Mouse (Mus musculus) heart, embryonic 15.5 days (tissue): ENCODE data around the gene Dok5. TPM values are rescaled to one million over a fixed set of nuclear protein-coding genes. Genes with fewer than 3 reads are reported as not detected.

Experiments used
- ATAC-seq: fragments of 200-750 bp; cut with Nextera tagmentation; replicated peaks from 2 replicates; pipeline ENCODE4 v1.8.0; 2017; ENCODE audit warnings: low read depth, moderate TSS enrichment; ENCODE audit not compliant: insufficient number of reproducible peaks, insufficient read depth, low FRiP score
- H3K27ac ChIP-seq: fragments of 300-500 bp; sonication (generic); 2 replicates; pipeline ENCODE4 v1.5.1; 2015; ENCODE audit warnings: mild to moderate bottlenecking, inconsistent platforms
- H3K27me3 ChIP-seq: fragments of 300-500 bp; sonication (generic); 2 replicates; pipeline ENCODE4 v1.6.1; 2015; ENCODE audit warnings: inconsistent platforms
- H3K36me3 ChIP-seq: fragments of 300-500 bp; sonication (generic); 2 replicates; pipeline ENCODE4 v1.6.1; 2015; ENCODE audit warnings: mild to moderate bottlenecking, inconsistent platforms
- H3K4me1 ChIP-seq: fragments of 300-500 bp; sonication (generic); replicated peaks from 2 replicates; pipeline ENCODE4 v1.6.1; 2015; ENCODE audit warnings: inconsistent platforms
- H3K4me2 ChIP-seq: fragments of 300-500 bp; sonication (generic); 2 replicates; pipeline ENCODE4 v1.6.1; 2015; ENCODE audit warnings: inconsistent platforms, mild to moderate bottlenecking, moderate library complexity
- H3K4me3 ChIP-seq: fragments of 300-500 bp; sonication (generic); 2 replicates; pipeline ENCODE4 v1.5.1; 2015; ENCODE audit warnings: mild to moderate bottlenecking, inconsistent platforms
- H3K9ac ChIP-seq: fragments of 300-500 bp; sonication (generic); 2 replicates; pipeline ENCODE4 v1.6.1; 2015; ENCODE audit warnings: mild to moderate bottlenecking, inconsistent platforms
- H3K9me3 ChIP-seq: fragments of 300-500 bp; sonication (generic); replicated peaks from 2 replicates; pipeline ENCODE4 v1.6.1; 2016; ENCODE audit warnings: inconsistent platforms
- WGBS: fragments of 180-500 bp; shearing (Covaris S2); methylation state at CpG from one replicate; pipeline ENCODE4 v1.1.7; 2015; ENCODE audit warnings: mixed read lengths; 5-methylcytosine and 5-hydroxymethylcytosine counted together
- polyA plus RNA-seq: library from polyadenylated mRNA; unstranded; fragments of >200 nt; fragmentation: Nextera tagmentation; extraction: Ambion mirVana; gene quantifications from 2 replicates; pipeline ENCODE4 v1.2.1, GENCODE M21; 2015

The Dok5 gene
- polyA plus RNA-seq, 1 experiment from 2014 or later, result 5.6 TPM

DNA sequence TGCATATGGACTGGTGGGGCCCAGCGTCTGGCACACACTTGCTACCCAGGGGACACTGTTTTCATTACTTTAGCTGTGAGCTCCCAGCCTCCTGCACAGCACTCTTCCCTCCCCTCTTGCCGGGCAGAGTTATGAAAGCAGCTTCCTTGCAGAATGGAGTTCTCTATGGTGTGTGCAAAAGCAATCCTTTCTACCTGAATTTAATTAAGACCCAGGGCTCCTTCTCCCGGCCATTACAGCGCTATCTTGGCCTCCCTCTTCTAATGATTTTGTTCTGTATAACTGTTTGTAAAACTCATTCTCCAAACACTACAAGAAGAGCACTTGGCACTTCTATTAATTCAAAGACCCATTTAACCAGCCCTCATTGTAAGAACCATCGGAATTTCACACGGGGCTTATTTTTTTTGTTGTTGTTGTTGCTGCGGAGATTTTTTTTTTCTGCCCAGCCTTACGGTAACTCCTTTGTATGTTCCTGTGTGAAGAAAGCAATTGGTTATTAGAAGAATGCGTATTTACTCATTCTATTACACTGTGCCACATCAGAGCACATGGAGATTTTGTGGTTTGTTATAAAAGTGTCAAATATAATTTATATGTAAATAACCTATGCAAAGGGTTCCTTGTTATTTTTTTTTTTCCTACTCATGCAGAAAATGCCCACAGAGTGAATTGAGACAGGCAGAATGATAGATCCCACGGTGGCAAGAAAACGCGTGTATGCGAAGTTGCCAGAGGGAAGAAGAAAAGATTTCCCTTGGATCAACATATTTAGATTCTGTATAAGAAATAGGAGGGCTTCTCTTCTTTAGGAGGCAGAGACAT, 170.8 kb downstream of the Dok5 start:
- Histone ChIP-seq H3K36me3 (no peaks in the 10 kb centered on the region), H3K9me3 (no peaks in the 10 kb centered on the region), H3K27ac (no peak overlapping the region), H3K4me2 (no peak overlapping the region), H3K27me3 (no peaks in the 10 kb centered on the region), H3K9ac (no peak overlapping the region), H3K4me1 (no peaks in the 10 kb centered on the region), H3K4me3 (no peak overlapping the region)
- WGBS, result 75% methylated on average over 13 of the region's 13 CpGs
- ATAC-seq, result no peak

DNA sequence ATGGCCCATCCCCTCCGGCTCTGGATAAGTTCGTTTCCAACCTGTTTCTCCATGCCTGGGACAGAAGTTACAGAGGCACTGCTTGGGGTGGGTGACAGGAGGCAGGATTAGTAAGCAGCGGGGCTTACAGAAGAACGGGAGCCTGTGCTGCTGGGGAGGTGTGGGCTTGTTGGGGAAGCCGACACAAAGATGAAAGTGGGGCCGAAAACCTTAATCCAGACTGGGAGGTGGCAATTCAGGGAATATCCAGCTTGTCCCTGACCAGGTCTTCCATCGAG, 171.4 kb downstream of the Dok5 start:
- Histone ChIP-seq H3K4me2 (no peak overlapping the region), H3K4me3 (no peak overlapping the region), H3K9me3 (no peaks in the 10 kb centered on the region), H3K27me3 (no peaks in the 10 kb centered on the region), H3K36me3 (no peaks in the 10 kb centered on the region), H3K4me1 (no peaks in the 10 kb centered on the region), H3K9ac (no peak overlapping the region), H3K27ac (no peak overlapping the region)
- ATAC-seq, result no peak
- WGBS, result 82% methylated on average over 7 of the region's 7 CpGs

DNA sequence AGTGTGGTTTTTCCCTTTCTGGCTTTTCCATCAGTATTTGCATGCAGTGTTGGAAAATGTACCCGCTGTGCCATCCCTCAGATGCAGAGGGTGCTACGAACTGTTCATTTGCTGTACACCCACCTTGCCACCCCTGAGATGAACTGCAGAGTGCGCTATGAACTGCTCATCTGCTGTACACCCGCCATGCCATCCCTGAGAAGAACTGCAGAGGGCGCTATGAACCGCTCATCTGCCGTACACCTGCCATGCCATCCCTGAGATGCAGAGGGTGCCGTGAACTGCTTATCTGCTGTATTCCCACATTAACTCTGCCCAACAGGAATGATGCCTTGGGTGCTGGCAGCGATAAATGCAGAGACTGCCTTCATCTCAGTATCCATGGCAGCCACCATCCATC, 171.8 kb downstream of the Dok5 start:
- H3K9me3 ChIP-seq, result no peaks in the 10 kb centered on the region
- ATAC-seq, result no peak
- 90% methylated on average over 9 of the region's 9 CpGs for WGBS
- H3K4me1 ChIP-seq, result no peaks in the 10 kb centered on the region
- H3K4me3 ChIP-seq, result no peak overlapping the region
- no peaks in the 10 kb centered on the region for H3K36me3 ChIP-seq
- H3K4me2 ChIP-seq, result no peak overlapping the region
- H3K27ac ChIP-seq, result no peak overlapping the region
- no peak overlapping the region for H3K9ac ChIP-seq
- no peaks in the 10 kb centered on the region for H3K27me3 ChIP-seq

DNA sequence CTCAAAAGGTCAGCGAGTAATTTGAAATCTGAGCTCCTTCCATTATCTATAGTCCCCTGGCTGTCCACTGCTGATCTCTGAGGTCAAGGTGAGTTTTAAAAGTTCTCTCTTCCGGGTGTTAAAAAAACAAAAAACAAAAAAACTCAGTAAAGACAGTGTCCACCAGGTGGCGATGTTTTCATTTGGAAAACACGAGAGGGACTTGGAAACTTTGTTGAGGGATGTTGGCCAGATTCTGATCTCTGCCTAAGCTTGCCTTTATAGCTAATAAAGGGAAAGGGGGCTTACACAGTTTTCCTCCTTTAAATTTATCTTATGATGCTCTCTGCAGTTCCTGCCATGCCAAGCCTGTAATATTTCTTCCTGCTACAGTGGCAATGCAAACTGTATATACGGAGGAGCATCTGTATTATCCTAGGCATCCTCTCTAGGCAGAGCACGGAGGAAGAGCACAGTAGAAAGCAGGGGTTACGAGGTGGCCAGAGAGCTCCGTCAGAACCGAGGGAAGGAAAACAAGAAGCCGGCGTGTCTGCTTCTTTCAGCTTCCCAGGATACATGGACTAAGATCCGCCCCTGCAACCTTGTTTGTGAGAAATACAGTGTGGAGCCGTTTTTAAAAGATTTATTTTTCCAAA, 181.1 kb downstream of the Dok5 start:
- Histone ChIP-seq H3K27ac (no peak overlapping the region), H3K36me3 (no peaks in the 10 kb centered on the region), H3K4me3 (no peak overlapping the region), H3K9me3 (no peaks in the 10 kb centered on the region), H3K4me2 (no peak overlapping the region), H3K9ac (no peak overlapping the region), H3K27me3 (peaks cover 3% of the 10 kb centered on the region; the same call in 1 of the 2 replicates), H3K4me1 (0 out of 2 replicates have a peak, but pooled peaks cover 4% of the 10 kb centered on the region)
- WGBS, result 38% methylated on average over 13 of the region's 13 CpGs
- no peak for ATAC-seq

DNA sequence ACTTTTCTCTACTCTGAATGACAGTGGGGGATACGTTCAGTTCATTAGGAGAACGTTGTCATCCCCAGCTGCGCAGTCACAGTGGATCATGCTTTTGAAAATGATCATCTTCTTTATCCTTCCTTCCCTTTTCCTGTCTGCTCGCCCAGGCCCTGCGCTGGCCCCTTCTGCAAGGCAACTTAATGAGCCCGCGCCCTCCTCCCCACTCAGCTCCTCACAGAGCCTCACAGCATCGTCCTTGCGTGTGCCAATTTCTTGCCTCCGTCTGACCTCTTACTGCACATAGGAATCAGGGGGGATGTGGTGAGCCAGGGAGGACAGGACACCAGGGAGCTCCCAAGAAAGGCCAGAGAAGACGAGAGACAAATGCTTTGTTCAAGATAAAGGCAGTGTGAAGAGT, 182.3 kb downstream of the Dok5 start:
- H3K27ac ChIP-seq, result no peak overlapping the region
- no peaks in the 10 kb centered on the region for H3K9me3 ChIP-seq
- H3K4me2 ChIP-seq, result no peak overlapping the region
- peaks cover 3% of the 10 kb centered on the region; the same call in 1 of the 2 replicates for H3K27me3 ChIP-seq
- H3K4me1 ChIP-seq, result 0 out of 2 replicates have a peak, but pooled peaks cover 4% of the 10 kb centered on the region
- 73% methylated on average over 11 of the region's 11 CpGs for WGBS
- no peak overlapping the region for H3K9ac ChIP-seq
- H3K4me3 ChIP-seq, result no peak overlapping the region
- ATAC-seq, result no peak
- H3K36me3 ChIP-seq, result no peaks in the 10 kb centered on the region

- H3K4me2 ChIP-seq, result no peak overlapping the region
- H3K9me3 ChIP-seq, result no peaks in the 10 kb centered on the region
- WGBS, result 82% methylated on average over 8 of the region's 8 CpGs
- no peak for ATAC-seq
- H3K36me3 ChIP-seq, result no peaks in the 10 kb centered on the region
- H3K27me3 ChIP-seq, result peaks cover 3% of the 10 kb centered on the region; the same call in 1 of the 2 replicates
- no peak overlapping the region for H3K4me3 ChIP-seq
- H3K4me1 ChIP-seq, result 0 out of 2 replicates have a peak, but pooled peaks cover 4% of the 10 kb centered on the region
- H3K27ac ChIP-seq, result no peak overlapping the region
- H3K9ac ChIP-seq, result no peak overlapping the region
Observed at GRCm38 (mm10) chr2:170915646-170916045, 184.0 kb downstream of the Dok5 start.

GRCm38 (mm10) chr2:170922260-170922659, 190.7 kb downstream of the Dok5 start:
- no peaks in the 10 kb centered on the region for H3K36me3 ChIP-seq
- H3K27ac ChIP-seq, result no peak overlapping the region
- no peak overlapping the region for H3K4me2 ChIP-seq
- ATAC-seq, result no peak
- H3K4me3 ChIP-seq, result no peak overlapping the region
- H3K4me1 ChIP-seq, result no peaks in the 10 kb centered on the region
- WGBS, result 35% methylated on average over 3 of the region's 3 CpGs
- no peaks in the 10 kb centered on the region for H3K9me3 ChIP-seq
- no peaks in the 10 kb centered on the region; the same call in 1 of the 2 replicates for H3K27me3 ChIP-seq
- H3K9ac ChIP-seq, result no peak overlapping the region

GRCm38 (mm10) chr2:170924131-170924530, 192.5 kb downstream of the Dok5 start:
- H3K27me3 ChIP-seq, result no peaks in the 10 kb centered on the region; the same call in 1 of the 2 replicates
- ATAC-seq, result no peak
- H3K9me3 ChIP-seq, result no peaks in the 10 kb centered on the region
- no peak overlapping the region for H3K9ac ChIP-seq
- no peaks in the 10 kb centered on the region for H3K4me1 ChIP-seq
- 88% methylated on average over 4 of the region's 4 CpGs for WGBS
- H3K27ac ChIP-seq, result no peak overlapping the region
- H3K4me3 ChIP-seq, result no peak overlapping the region
- no peak overlapping the region for H3K4me2 ChIP-seq
- no peaks in the 10 kb centered on the region for H3K36me3 ChIP-seq

DNA sequence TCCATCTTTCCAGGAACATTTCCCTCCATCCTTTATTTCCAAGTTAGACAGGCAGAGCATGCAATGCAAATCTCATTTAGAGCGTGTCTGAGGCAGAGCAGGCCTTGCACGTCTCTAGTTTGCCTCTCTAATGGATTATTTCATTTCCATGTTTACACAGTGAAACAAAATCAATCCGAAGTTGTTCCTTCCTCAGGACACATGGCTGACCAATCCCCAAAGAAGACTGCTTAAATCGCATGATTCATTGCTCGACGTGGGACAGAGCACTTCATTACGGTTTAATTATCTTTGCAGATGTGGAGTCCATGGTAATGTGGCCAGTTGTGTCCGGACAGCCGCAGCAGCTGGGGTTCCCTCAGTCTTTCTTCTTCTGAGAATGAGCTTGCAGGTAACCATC, 194.6 kb downstream of the Dok5 start:
- no peak overlapping the region for H3K27ac ChIP-seq
- H3K9me3 ChIP-seq, result no peaks in the 10 kb centered on the region
- no peak overlapping the region for H3K4me3 ChIP-seq
- no peaks in the 10 kb centered on the region for H3K4me1 ChIP-seq
- H3K9ac ChIP-seq, result no peak overlapping the region
- no peaks in the 10 kb centered on the region; the same call in 1 of the 2 replicates for H3K27me3 ChIP-seq
- WGBS, result 73% methylated on average over 9 of the region's 9 CpGs
- no peak overlapping the region for H3K4me2 ChIP-seq
- no peaks in the 10 kb centered on the region for H3K36me3 ChIP-seq
- ATAC-seq, result no peak

Other genes with a start within 250 kb of the Dok5 start
- gene Pfdn4, start 235.4 kb upstream of the Dok5 start, polyA plus RNA-seq, result 38.9 and 50.7 TPM in 2 replicates
- not detected in 2 replicates for gene Cyp24a1, start 234.7 kb upstream of the Dok5 start, polyA plus RNA-seq
- gene 4930470P17Rik, start 129.8 kb upstream of the Dok5 start, polyA plus RNA-seq, result not detected in 2 replicates